Mouse (Mus musculus): ENCODE results near the gene Paqr7.

- TF ChIP-seq CTCF (IDR thresholded peaks at IDR 0.05; ENCODE audit: extremely low read depth, insufficient read depth, low read length) (no peak), POLR2A (IDR thresholded peaks at IDR 0.05; ENCODE audit: extremely low read depth, insufficient read depth, low read length) (no peak)
Measured at GRCm38 (mm10) chr4:134473764-134474163, 22.7 kb upstream of the Paqr7 start.

Data from cortical plate, adult 2 months (tissue).